Mouse (Mus musculus) neural tube, embryonic 10.5 days (tissue): ENCODE results near the gene Zfp13.
A peak's percentile ranks its signal among the peaks of the same experiment; 100 is the strongest.

Experiments used
- DNase-seq: peaks from one replicate; pipeline ENCODE4 v3.0.0-alpha.2; 2017; ENCODE audit warnings: low spot score; ENCODE audit errors: extremely low spot score

Gene Zfp13

GRCm38 (mm10) chr17:23550188-23550791, 49.0 kb downstream of the Zfp13 start:
- peak; percentile 95 for DNase-seq

GRCm38 (mm10) chr17:23549441-23549840, 49.8 kb downstream of the Zfp13 start:
- peak; percentile 36 for DNase-seq

GRCm38 (mm10) chr17:23548615-23549014, 50.7 kb downstream of the Zfp13 start:
- DNase-seq: peak; percentile 95

GRCm38 (mm10) chr17:23547681-23548443, 51.4 kb downstream of the Zfp13 start:
- no peak for DNase-seq

- DNase-seq: peak; percentile 92
These were observed 52.4 kb downstream of the Zfp13 start for GRCm38 (mm10) chr17:23546702-23547505.

GRCm38 (mm10) chr17:23546333-23546701, 53.0 kb downstream of the Zfp13 start:
- peak; percentile 93 for DNase-seq

GRCm38 (mm10) chr17:23545841-23546240, 53.4 kb downstream of the Zfp13 start:
- no peak for DNase-seq

- no peak for DNase-seq
These were observed 54.5 kb downstream of the Zfp13 start for GRCm38 (mm10) chr17:23544766-23545165.

GRCm38 (mm10) chr17:23543983-23544382, 55.3 kb downstream of the Zfp13 start:
- no peak for DNase-seq

GRCm38 (mm10) chr17:23543325-23543724, 56.0 kb downstream of the Zfp13 start:
- DNase-seq: no peak

GRCm38 (mm10) chr17:23542835-23543234, 56.5 kb downstream of the Zfp13 start:
- DNase-seq: no peak

- peak; percentile 24 for DNase-seq
These were observed 57.1 kb downstream of the Zfp13 start for GRCm38 (mm10) chr17:23542004-23542720.

GRCm38 (mm10) chr17:23540605-23541475, 58.4 kb downstream of the Zfp13 start:
- peak; percentile 65 for DNase-seq

GRCm38 (mm10) chr17:23540106-23540505, 59.2 kb downstream of the Zfp13 start:
- no peak for DNase-seq

- DNase-seq: no peak
These were observed 59.7 kb downstream of the Zfp13 start for GRCm38 (mm10) chr17:23539608-23540007.

- DNase-seq: peak; percentile 48
These were observed 60.8 kb downstream of the Zfp13 start for GRCm38 (mm10) chr17:23538299-23539015.

- peak; percentile 47 for DNase-seq
These were observed 61.6 kb downstream of the Zfp13 start for GRCm38 (mm10) chr17:23537554-23538255.

GRCm38 (mm10) chr17:23535046-23535788, 64.1 kb downstream of the Zfp13 start:
- peak; percentile 61 for DNase-seq
